Mouse (Mus musculus) forebrain, postnatal 0 days (tissue): ENCODE results near the gene Adora1. TPM values are rescaled to one million over a fixed set of nuclear protein-coding genes. Genes with fewer than 3 reads are reported as not detected.

Experiments used
- ATAC-seq: fragments of 200-750 bp; cut with Nextera tagmentation; 2 replicates; pipeline ENCODE4 v1.8.0; 2017; ENCODE audit warnings: mild to moderate bottlenecking, moderate library complexity
- DNase-seq: peaks from one replicate; pipeline ENCODE4 v3.0.0-alpha.2; 2015
- H3K27ac ChIP-seq: fragments of 300-500 bp; sonication (generic); 2 replicates; pipeline ENCODE4 v1.5.1; 2014; ENCODE audit warnings: low read depth, mild to moderate bottlenecking, antibody characterized with exemption, low read length, moderate library complexity, mixed read lengths
- H3K27me3 ChIP-seq: fragments of 300-500 bp; sonication (generic); 2 replicates; pipeline ENCODE4 v1.6.1; 2014; ENCODE audit warnings: mild to moderate bottlenecking, low read length, mixed read lengths; ENCODE audit not compliant: insufficient read depth
- H3K36me3 ChIP-seq: fragments of 300-500 bp; sonication (generic); 2 replicates; pipeline ENCODE4 v1.6.1; 2014; ENCODE audit warnings: mild to moderate bottlenecking, moderate library complexity; ENCODE audit not compliant: insufficient read depth
- H3K4me1 ChIP-seq: fragments of 300-500 bp; sonication (generic); 2 replicates; pipeline ENCODE4 v1.6.1; 2014; ENCODE audit warnings: antibody characterized with exemption; ENCODE audit not compliant: insufficient read depth
- H3K4me2 ChIP-seq: fragments of 300-500 bp; sonication (generic); 2 replicates; pipeline ENCODE4 v1.6.1; 2014; ENCODE audit warnings: low read depth, mild to moderate bottlenecking, moderate library complexity
- H3K4me3 ChIP-seq: fragments of 300-500 bp; sonication (generic); 2 replicates; pipeline ENCODE4 v1.5.1; 2014; ENCODE audit warnings: low read depth, low read length, mixed read lengths
- H3K9ac ChIP-seq: fragments of 300-500 bp; sonication (generic); 2 replicates; pipeline ENCODE4 v1.6.1; 2014; ENCODE audit warnings: mild to moderate bottlenecking
- H3K9me3 ChIP-seq: fragments of 300-500 bp; sonication (generic); 2 replicates; pipeline ENCODE4 v1.6.1; 2016; ENCODE audit warnings: low read length
- CTCF ChIP-seq: sonication (generic); IDR thresholded peaks from 2 replicates; pipeline ENCODE4 v1.5.1; 2016; ENCODE audit warnings: antibody characterized with exemption, control low read depth, low read depth
- WGBS: fragments of 180-500 bp; shearing (Covaris S2); extraction: QIAGEN DNeasy Blood & Tissue Kit; methylation state at CpG from one replicate; pipeline ENCODE4 v1.1.7; 2014; 5-methylcytosine and 5-hydroxymethylcytosine counted together
- polyA plus RNA-seq: library from polyadenylated mRNA; unstranded; fragments of >200 nt; fragmentation: Nextera tagmentation; extraction: Ambion mirVana; gene quantifications from 2 replicates; pipeline ENCODE4 v1.2.1, GENCODE M21; 2015
- total RNA-seq: library from RNA; depleted of rRNA; stranded (reverse); fragments of >200 nt; gene quantifications from 2 replicates; pipeline ENCODE4 v1.2.3, GENCODE M21; 2014; rRNA removed

Gene Adora1
- total and polyA plus RNA-seq, 2 experiments from 2014 or later = 37.5 to 38.4 TPM

- DNase-seq (peak; percentile 94), ATAC-seq (peak; percentile 88)
- H3K27ac ChIP-seq = no peak overlapping the region
- no peaks in the 10 kb centered on the region for H3K27me3 ChIP-seq
- H3K9ac ChIP-seq = no peak overlapping the region
- no peaks in the 10 kb centered on the region for H3K4me1 ChIP-seq
- no peak overlapping the region for H3K4me3 ChIP-seq
- H3K4me2 ChIP-seq = no peak overlapping the region
- 29% methylated on average over 13 of the region's 13 CpGs for WGBS
- H3K36me3 ChIP-seq = no peaks in the 10 kb centered on the region
- 0 out of 2 replicates have a peak, but pooled peaks cover 3% of the 10 kb centered on the region for H3K9me3 ChIP-seq
- peak; percentile 94 for TF ChIP-seq CTCF
These were observed 83.4 kb downstream of the Adora1 start for GRCm38 (mm10) chr1:134151655-134152412.

GRCm38 (mm10) chr1:134150745-134151144 lies 84.5 kb downstream of the Adora1 start:
- TF ChIP-seq CTCF = no peak
- Histone ChIP-seq H3K4me1 (no peaks in the 10 kb centered on the region), H3K9me3 (0 out of 2 replicates have a peak, but pooled peaks cover 3% of the 10 kb centered on the region), H3K27me3 (no peaks in the 10 kb centered on the region), H3K4me3 (no peak overlapping the region), H3K27ac (no peak overlapping the region), H3K9ac (no peak overlapping the region), H3K36me3 (no peaks in the 10 kb centered on the region), H3K4me2 (no peak overlapping the region)
- 88% methylated on average over 9 of the region's 9 CpGs for WGBS
- ATAC-seq = no peak
- DNase-seq = no peak

GRCm38 (mm10) chr1:134150076-134150475 lies 85.2 kb downstream of the Adora1 start:
- no peak for TF ChIP-seq CTCF
- ATAC-seq = no peak
- Histone ChIP-seq H3K27ac (no peak overlapping the region), H3K27me3 (no peaks in the 10 kb centered on the region), H3K4me2 (no peak overlapping the region), H3K9ac (no peak overlapping the region), H3K36me3 (no peaks in the 10 kb centered on the region), H3K4me3 (no peak overlapping the region), H3K9me3 (0 out of 2 replicates have a peak, but pooled peaks cover 3% of the 10 kb centered on the region), H3K4me1 (no peaks in the 10 kb centered on the region)
- 66% methylated on average over 8 of the region's 8 CpGs for WGBS
- no peak for DNase-seq

Other genes with a start within 250 kb of the Adora1 start
- 7.0 and 14.2 TPM in 2 replicates for gene Fmod, start 198.2 kb downstream of the Adora1 start, total RNA-seq
- gene Fmod, start 198.2 kb downstream of the Adora1 start, polyA plus RNA-seq = 14.7 and 19.6 TPM in 2 replicates
- gene Btg2, start 156.3 kb downstream of the Adora1 start, total RNA-seq = 9.2 and 11.9 TPM in 2 replicates
- 10.1 and 12.0 TPM in 2 replicates for gene Btg2, start 156.3 kb downstream of the Adora1 start, polyA plus RNA-seq
- gene Chit1, start 124.2 kb downstream of the Adora1 start, total RNA-seq = 0.19 and 0.46 TPM in 2 replicates
- gene Chit1, start 124.2 kb downstream of the Adora1 start, polyA plus RNA-seq = 0.30 and 0.41 TPM in 2 replicates
- 0.38 and 1.3 TPM in 2 replicates for gene Chil1, start 53.3 kb downstream of the Adora1 start, total RNA-seq
- 3.3 and 4.1 TPM in 2 replicates for gene Chil1, start 53.3 kb downstream of the Adora1 start, polyA plus RNA-seq
- 0.10 and 0.23 TPM in 2 replicates for gene Mybph, start 42.0 kb downstream of the Adora1 start, total RNA-seq
- 0.12 TPM in 1 of 2 replicates, not detected in the other for gene Mybph, start 42.0 kb downstream of the Adora1 start, polyA plus RNA-seq
- gene Myog, start 54.6 kb upstream of the Adora1 start, total RNA-seq = 0.08 and 0.29 TPM in 2 replicates
- 0.19 and 0.28 TPM in 2 replicates for gene Myog, start 54.6 kb upstream of the Adora1 start, polyA plus RNA-seq
- 26.9 and 31.9 TPM in 2 replicates for gene Ppfia4, start 97.5 kb upstream of the Adora1 start, total RNA-seq
- gene Ppfia4, start 97.5 kb upstream of the Adora1 start, polyA plus RNA-seq = 12.7 and 17.5 TPM in 2 replicates
- gene Tmem183a, start 126.5 kb upstream of the Adora1 start, total RNA-seq = 177 and 184 TPM in 2 replicates
- 103 and 123 TPM in 2 replicates for gene Tmem183a, start 126.5 kb upstream of the Adora1 start, polyA plus RNA-seq
- not detected in 2 replicates for gene 4933406M09Rik, start 150.5 kb upstream of the Adora1 start, total RNA-seq
- not detected in 2 replicates for gene 4933406M09Rik, start 150.5 kb upstream of the Adora1 start, polyA plus RNA-seq
- 9.2 and 16.0 TPM in 2 replicates for gene Cyb5r1, start 170.1 kb upstream of the Adora1 start, total RNA-seq
- gene Cyb5r1, start 170.1 kb upstream of the Adora1 start, polyA plus RNA-seq = 9.5 and 14.5 TPM in 2 replicates
- gene Adipor1, start 179.9 kb upstream of the Adora1 start, total RNA-seq = 80.0 and 82.0 TPM in 2 replicates
- 62.2 and 68.2 TPM in 2 replicates for gene Adipor1, start 179.9 kb upstream of the Adora1 start, polyA plus RNA-seq
- gene Klhl12, start 220.1 kb upstream of the Adora1 start, total RNA-seq = 33.5 and 40.0 TPM in 2 replicates
- 26.2 and 33.6 TPM in 2 replicates for gene Klhl12, start 220.1 kb upstream of the Adora1 start, polyA plus RNA-seq